Mouse (Mus musculus) ES-E14 (cell line): ENCODE measurements around the gene Stx1b.

ENCODE experiments used
- CHD2 ChIP-seq: IDR thresholded peaks from 2 replicates; pipeline ENCODE4 v1.6.1; 2014; ENCODE audit warnings: mild to moderate bottlenecking, low read depth, low read length, inconsistent platforms
- HCFC1 ChIP-seq: IDR thresholded peaks from 2 replicates; pipeline ENCODE4 v1.6.1; 2012; ENCODE audit warnings: low read length, inconsistent platforms, borderline replicate concordance; ENCODE audit not compliant: insufficient read depth
- ZC3H11A ChIP-seq: IDR thresholded peaks from 2 replicates; pipeline ENCODE4 v1.6.1; 2012; ENCODE audit warnings: low read depth, mild to moderate bottlenecking, inconsistent platforms, low read length, borderline replicate concordance
- ZNF384 ChIP-seq: IDR thresholded peaks from 2 replicates; pipeline ENCODE4 v1.6.1; 2012; ENCODE audit warnings: low read depth, low read length, inconsistent platforms

DNA sequence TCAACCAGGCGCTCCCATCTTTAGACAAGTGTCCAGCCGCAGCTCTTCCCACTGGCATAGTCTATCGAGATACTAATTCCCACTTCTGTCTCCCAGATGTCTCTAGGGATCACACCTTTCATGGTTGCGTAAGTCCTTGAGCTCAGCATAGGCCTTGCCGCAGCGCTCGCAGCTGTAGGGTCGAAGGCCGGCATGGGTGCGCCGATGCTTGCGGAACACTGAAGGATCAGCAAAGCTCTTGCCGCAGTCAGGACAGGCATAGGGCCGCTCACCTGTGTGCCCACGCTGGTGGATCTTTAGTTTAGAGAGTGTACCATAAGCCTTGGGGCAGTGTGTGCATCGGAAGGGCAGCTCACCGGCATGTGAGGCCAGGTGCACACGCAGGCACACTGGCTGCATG lies 43.3 kb upstream of the Stx1b start:
- TF ChIP-seq HCFC1, result no peak
- TF ChIP-seq CHD2, result no peak
- no peak for TF ChIP-seq ZC3H11A
- TF ChIP-seq ZNF384, result no peak
